Mouse (Mus musculus): ENCODE data around the gene Ftsj3.
"Not testable (repeated sequence)": the region's sequence is repeated elsewhere in the genome, so short reads cannot be mapped to it uniquely, and the experiment has no call there.

Gene Ftsj3

GRCm38 (mm10) chr11:106200756-106201155 lies 55.1 kb downstream of the Ftsj3 start:
- DNase-seq = no peak

- DNase-seq = not testable (repeated sequence)
Observed at GRCm38 (mm10) chr11:106199997-106200396, 55.9 kb downstream of the Ftsj3 start.
